Mouse (Mus musculus) spleen, adult 2 months (tissue): ENCODE results near the gene Ppp1r1b.

Experiments used
- CTCF ChIP-seq: fragments of 200-500 bp; IDR thresholded peaks from 2 replicates; pipeline ENCODE4 v1.5.1; 2011; ENCODE audit warnings: mild to moderate bottlenecking, inconsistent platforms; ENCODE audit not compliant: insufficient read depth, insufficient read length, insufficient replicate concordance; ENCODE audit errors: extremely low read depth
- POLR2A ChIP-seq: fragments of 200-500 bp; IDR thresholded peaks from 2 replicates; pipeline ENCODE4 v1.6.1; 2011; ENCODE audit warnings: low read depth, low read length, inconsistent platforms

DNA sequence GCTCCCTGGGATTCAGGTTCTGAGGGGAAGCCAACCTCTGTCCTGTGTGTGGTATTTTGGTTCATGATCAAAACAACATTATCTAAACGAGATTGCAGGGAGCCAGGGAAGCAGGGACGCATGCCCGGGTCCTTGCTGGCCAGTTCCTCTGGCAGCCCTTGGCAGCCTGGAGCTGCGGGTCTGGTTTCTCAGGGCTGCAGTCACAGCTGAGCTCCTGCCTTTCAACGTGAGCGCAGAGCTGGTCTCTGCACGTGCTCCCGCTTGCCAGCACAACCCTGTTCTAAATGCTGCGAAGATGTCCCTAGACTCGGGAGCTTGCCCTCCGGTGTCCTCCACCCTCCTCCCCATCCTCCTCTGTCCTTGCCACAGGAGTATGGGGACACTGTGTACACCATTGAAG is 29.6 kb downstream of the Ppp1r1b start:
- no peak for TF ChIP-seq POLR2A
- TF ChIP-seq CTCF = no peak
